Mouse (Mus musculus) intestine, embryonic 16.5 days (tissue): ENCODE data around the gene Cep162. TPM values are rescaled to one million over a fixed set of nuclear protein-coding genes. Genes with fewer than 3 reads are reported as not detected.

Experiments
- ATAC-seq: fragments of 200-750 bp; cut with Nextera tagmentation; 2 replicates; pipeline ENCODE4 v1.8.0; 2017; ENCODE audit warnings: moderate TSS enrichment, moderate library complexity
- H3K27ac ChIP-seq: fragments of 300-500 bp; sonication (generic); 2 replicates; pipeline ENCODE4 v1.5.1; 2014; ENCODE audit warnings: mild to moderate bottlenecking, low read length
- H3K27me3 ChIP-seq: fragments of 300-500 bp; sonication (generic); replicated peaks from 2 replicates; pipeline ENCODE4 v1.6.1; 2014; ENCODE audit warnings: low read length, control low read depth, mixed read lengths; ENCODE audit not compliant: control insufficient read depth, insufficient read depth
- H3K36me3 ChIP-seq: fragments of 300-500 bp; sonication (generic); 2 replicates; pipeline ENCODE4 v1.6.1; 2014; ENCODE audit warnings: low read length, control low read depth; ENCODE audit not compliant: control insufficient read depth, insufficient read depth
- H3K4me1 ChIP-seq: fragments of 300-500 bp; sonication (generic); 2 replicates; pipeline ENCODE4 v1.6.1; 2014; ENCODE audit warnings: low read length, control low read depth, mixed read lengths; ENCODE audit not compliant: control insufficient read depth, insufficient read depth
- H3K4me2 ChIP-seq: fragments of 300-500 bp; sonication (generic); 2 replicates; pipeline ENCODE4 v1.6.1; 2014; ENCODE audit warnings: low read depth, low read length, control low read depth
- H3K4me3 ChIP-seq: fragments of 300-500 bp; sonication (generic); 2 replicates; pipeline ENCODE4 v1.5.1; 2014; ENCODE audit warnings: mild to moderate bottlenecking, low read length
- H3K9ac ChIP-seq: fragments of 300-500 bp; sonication (generic); 2 replicates; pipeline ENCODE4 v1.6.1; 2014; ENCODE audit warnings: low read depth, low read length
- H3K9me3 ChIP-seq: fragments of 300-500 bp; sonication (generic); 2 replicates; pipeline ENCODE4 v1.6.1; 2016; ENCODE audit warnings: low read length, control low read depth; ENCODE audit not compliant: control insufficient read depth
- WGBS: fragments of 180-500 bp; shearing (Covaris S2); extraction: QIAGEN DNeasy Blood & Tissue Kit; methylation state at CpG from one replicate; pipeline ENCODE4 v1.1.7; 2014; 5-methylcytosine and 5-hydroxymethylcytosine counted together
- polyA plus RNA-seq: library from polyadenylated mRNA; unstranded; fragments of >200 nt; fragmentation: Nextera tagmentation; extraction: Ambion mirVana; gene quantifications from 2 replicates; pipeline ENCODE4 v1.2.1, GENCODE M21; 2015

Cep162 gene
- polyA plus RNA-seq, 1 experiment from 2014 or later: 3.5 TPM

DNA sequence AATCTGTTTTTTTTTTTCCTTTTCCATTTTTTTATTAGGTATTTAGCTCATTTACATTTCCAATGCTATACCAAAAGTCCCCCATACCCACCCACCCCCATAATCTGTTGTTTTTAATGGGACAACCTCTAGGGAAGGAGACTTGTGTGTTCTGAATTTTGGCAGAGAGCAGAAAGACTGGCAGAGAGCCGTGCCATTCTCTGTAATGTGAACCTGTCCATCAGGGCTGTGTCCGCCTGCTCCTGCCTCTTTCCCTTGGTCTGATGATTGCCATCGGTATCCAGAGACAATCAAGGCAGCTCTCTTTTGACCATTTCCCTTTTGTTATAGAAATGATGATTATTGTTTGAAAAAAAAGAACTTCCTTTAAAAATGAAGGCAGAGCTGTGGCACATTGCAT lies 84.4 kb downstream of the Cep162 start:
- 86% methylated on average over 3 of the region's 3 CpGs for WGBS
- Histone ChIP-seq H3K9ac (no peak overlapping the region), H3K27me3 (no peaks in the 10 kb centered on the region), H3K4me3 (no peak overlapping the region), H3K27ac (no peak overlapping the region), H3K4me2 (no peak overlapping the region), H3K36me3 (no peaks in the 10 kb centered on the region), H3K4me1 (no peaks in the 10 kb centered on the region), H3K9me3 (no peaks in the 10 kb centered on the region)
- no peak for ATAC-seq

DNA sequence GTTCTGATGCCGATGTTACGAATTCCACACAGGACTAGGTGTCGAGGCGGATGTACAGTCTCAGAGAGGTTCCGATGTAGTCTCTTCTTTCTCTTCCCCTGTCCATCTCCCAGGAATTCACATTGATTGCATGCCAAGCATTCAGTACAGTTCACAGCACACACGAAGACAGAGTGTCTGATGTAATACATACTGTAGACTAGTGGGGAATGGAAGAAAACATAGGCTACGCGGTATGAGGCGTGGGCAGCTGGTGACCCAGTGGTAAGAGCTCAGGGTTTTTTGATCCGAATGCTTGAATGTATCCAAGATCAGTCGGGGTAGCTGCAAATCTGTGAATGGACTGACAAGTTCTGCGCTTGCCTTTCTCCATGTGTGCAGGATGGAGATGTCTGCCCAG lies 86.2 kb downstream of the Cep162 start:
- no peak for ATAC-seq
- no peaks in the 10 kb centered on the region for H3K4me1 ChIP-seq
- WGBS: 87% methylated on average over 12 of the region's 12 CpGs
- H3K9me3 ChIP-seq: no peaks in the 10 kb centered on the region
- H3K27me3 ChIP-seq: no peaks in the 10 kb centered on the region
- no peak overlapping the region for H3K4me2 ChIP-seq
- H3K27ac ChIP-seq: no peak overlapping the region
- no peak overlapping the region for H3K9ac ChIP-seq
- no peaks in the 10 kb centered on the region for H3K36me3 ChIP-seq
- no peak overlapping the region for H3K4me3 ChIP-seq

- 56% methylated on average over 3 of the region's 3 CpGs for WGBS
- Histone ChIP-seq H3K9ac (no peak overlapping the region), H3K27ac (no peak overlapping the region), H3K4me3 (no peak overlapping the region), H3K9me3 (no peaks in the 10 kb centered on the region), H3K27me3 (no peaks in the 10 kb centered on the region), H3K36me3 (no peaks in the 10 kb centered on the region), H3K4me1 (no peaks in the 10 kb centered on the region), H3K4me2 (no peak overlapping the region)
- ATAC-seq: no peak
Observed at GRCm38 (mm10) chr9:87168051-87168450, 87.3 kb downstream of the Cep162 start.

DNA sequence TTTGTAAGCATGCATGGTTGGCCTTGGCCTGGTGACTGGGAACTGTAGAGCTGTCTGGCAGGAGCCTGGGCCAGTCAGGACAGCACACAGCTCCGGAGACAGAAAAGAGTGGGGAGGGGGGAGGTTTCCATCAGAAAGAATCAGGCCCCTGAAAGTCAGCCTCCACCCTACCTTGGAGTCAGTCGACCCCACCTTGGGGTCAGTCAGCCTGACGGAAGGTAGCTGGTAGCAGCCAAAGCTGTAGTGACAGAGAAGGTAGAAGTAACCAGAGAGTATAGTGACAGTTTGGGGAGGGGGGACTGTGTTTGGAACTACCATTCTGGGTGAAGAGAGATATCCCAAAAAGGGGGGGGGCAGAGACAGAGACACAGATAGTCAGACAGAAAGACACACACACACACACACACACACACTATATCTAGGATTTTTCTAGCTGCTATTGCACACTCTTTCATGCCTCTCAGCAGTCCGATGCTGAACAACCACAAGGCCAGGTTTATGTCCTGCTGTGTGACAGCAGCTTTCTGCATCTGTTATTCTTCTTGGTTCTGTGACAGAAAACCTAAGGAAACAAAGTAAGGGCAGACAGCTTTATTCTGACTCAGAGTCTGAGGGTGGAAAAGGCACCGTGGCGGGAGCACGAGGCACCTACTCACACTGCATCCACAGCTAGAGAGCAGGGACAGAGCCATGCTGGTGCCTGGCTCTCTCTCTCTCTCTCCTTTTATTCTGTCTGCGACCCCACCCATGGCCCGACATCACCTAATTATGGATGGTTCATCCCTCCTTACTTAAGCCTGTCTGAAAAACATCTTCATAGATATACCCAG lies 88.1 kb downstream of the Cep162 start:
- no peak overlapping the region for H3K4me2 ChIP-seq

GRCm38 (mm10) chr9:87162559-87162958 lies 92.8 kb downstream of the Cep162 start:
- no peak for ATAC-seq
- WGBS: 77% methylated on average over 4 of the region's 4 CpGs
- no peak overlapping the region for H3K4me2 ChIP-seq
- no peaks in the 10 kb centered on the region for H3K27me3 ChIP-seq
- H3K9ac ChIP-seq: no peak overlapping the region
- no peaks in the 10 kb centered on the region for H3K9me3 ChIP-seq
- no peak overlapping the region for H3K4me3 ChIP-seq
- no peaks in the 10 kb centered on the region for H3K36me3 ChIP-seq
- H3K4me1 ChIP-seq: no peaks in the 10 kb centered on the region
- H3K27ac ChIP-seq: no peak overlapping the region

More for the DNA sequence above, 88.1 kb downstream of the Cep162 start:
- Histone ChIP-seq H3K4me1 (no peaks in the 10 kb centered on the region), H3K27ac (no peak overlapping the region), H3K27me3 (no peaks in the 10 kb centered on the region), H3K9me3 (no peaks in the 10 kb centered on the region), H3K36me3 (no peaks in the 10 kb centered on the region), H3K4me3 (no peak overlapping the region), H3K9ac (no peak overlapping the region)
- 71% methylated on average over 9 of the region's 9 CpGs for WGBS
- no peak for ATAC-seq

GRCm38 (mm10) chr9:87152641-87153325 lies 102.6 kb downstream of the Cep162 start:
- no peaks in the 10 kb centered on the region for H3K9me3 ChIP-seq
- H3K4me3 ChIP-seq: no peak overlapping the region
- H3K9ac ChIP-seq: no peak overlapping the region
- H3K36me3 ChIP-seq: no peaks in the 10 kb centered on the region
- H3K4me2 ChIP-seq: no peak overlapping the region
- H3K27ac ChIP-seq: no peak overlapping the region
- WGBS: 100% methylated on average over 1 of the region's 1 CpGs
- no peaks in the 10 kb centered on the region for H3K27me3 ChIP-seq
- no peaks in the 10 kb centered on the region for H3K4me1 ChIP-seq
- ATAC-seq: no peak

DNA sequence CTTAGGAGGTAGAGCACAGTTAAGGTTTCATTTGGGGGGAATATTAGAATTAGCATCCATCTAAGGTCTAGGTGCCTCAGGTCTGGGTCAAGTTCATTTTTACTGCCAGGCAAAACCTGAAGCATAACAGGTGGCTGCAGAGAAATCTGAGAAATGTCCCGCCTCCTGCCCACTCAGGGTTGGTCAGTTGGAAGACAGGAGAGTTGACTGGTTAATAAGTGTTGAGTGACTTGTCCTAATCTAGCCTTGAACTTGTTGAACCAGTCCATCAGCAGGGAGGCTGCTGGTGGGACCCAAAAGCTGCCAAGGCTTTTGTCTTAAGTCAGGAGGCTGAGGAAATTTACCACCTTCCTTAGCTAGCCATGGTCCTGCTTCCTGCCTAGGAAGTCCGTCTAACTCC lies 107.4 kb downstream of the Cep162 start:
- H3K4me2 ChIP-seq: no peak overlapping the region
- no peaks in the 10 kb centered on the region for H3K9me3 ChIP-seq
- 71% methylated on average over 2 of the region's 2 CpGs for WGBS
- ATAC-seq: peak; percentile 72
- no peak overlapping the region for H3K27ac ChIP-seq
- peaks cover 4% of the 10 kb centered on the region for H3K4me1 ChIP-seq
- no peak overlapping the region for H3K9ac ChIP-seq
- H3K36me3 ChIP-seq: no peaks in the 10 kb centered on the region
- H3K4me3 ChIP-seq: no peak overlapping the region
- H3K27me3 ChIP-seq: peaks cover 25% of the 10 kb centered on the region

DNA sequence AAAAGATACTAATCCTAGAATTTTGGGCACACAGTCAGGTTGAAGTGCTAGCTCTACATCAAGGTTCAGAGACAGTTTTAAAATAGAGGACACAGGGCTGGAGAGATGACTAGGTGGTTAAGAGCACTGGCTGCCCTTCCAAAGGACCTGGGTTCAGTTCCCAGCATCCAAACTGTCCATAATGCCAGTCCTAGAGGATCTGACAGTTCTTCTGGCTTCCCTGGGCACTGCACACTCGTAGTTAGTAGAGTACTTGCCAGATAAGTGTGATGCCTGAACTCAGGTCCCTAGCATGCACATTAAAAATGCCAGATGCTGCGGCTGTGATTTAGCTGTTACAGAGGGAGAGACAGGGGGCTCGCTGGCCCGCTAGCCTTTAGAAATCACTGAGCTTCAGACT lies 108.9 kb downstream of the Cep162 start:
- H3K4me2 ChIP-seq: no peak overlapping the region
- no peak overlapping the region for H3K9ac ChIP-seq
- H3K27ac ChIP-seq: no peak overlapping the region
- no peaks in the 10 kb centered on the region for H3K36me3 ChIP-seq
- no peak overlapping the region for H3K4me3 ChIP-seq
- no peak for ATAC-seq
- H3K27me3 ChIP-seq: peaks cover 25% of the 10 kb centered on the region
- no peaks in the 10 kb centered on the region for H3K9me3 ChIP-seq
- WGBS: 84% methylated on average over 4 of the region's 4 CpGs
- H3K4me1 ChIP-seq: peaks cover 4% of the 10 kb centered on the region

- 31% methylated on average over 11 of the region's 11 CpGs for WGBS
- H3K9ac ChIP-seq: no peak overlapping the region
- H3K4me2 ChIP-seq: no peak overlapping the region
- no peaks in the 10 kb centered on the region for H3K36me3 ChIP-seq
- H3K4me3 ChIP-seq: no peak overlapping the region
- no peak for ATAC-seq
- peaks cover 25% of the 10 kb centered on the region for H3K27me3 ChIP-seq
- no peak overlapping the region for H3K27ac ChIP-seq
- H3K9me3 ChIP-seq: no peaks in the 10 kb centered on the region
- H3K4me1 ChIP-seq: peaks cover 4% of the 10 kb centered on the region
Observed at GRCm38 (mm10) chr9:87145671-87146070, 109.7 kb downstream of the Cep162 start.
